Mouse (Mus musculus) central nervous system, embryonic 18 days (tissue): ENCODE results near the gene Pax6. TPM values are rescaled to one million over a fixed set of nuclear protein-coding genes. Genes with fewer than 3 reads are reported as not detected.

Source experiments
- polyA plus RNA-seq: library from polyadenylated mRNA; depleted of rRNA; stranded (reverse); fragments of >200 nt; gene quantifications from 2 replicates; pipeline ENCODE4 v1.2.3, GENCODE M21; 2012; rRNA removed

Pax6 gene
- 28.0 and 31.8 TPM in 2 replicates for polyA plus RNA-seq

GRCm38 (mm10) chr2:105668271-105669270 is at the start of gene Pax6:
Gene Pax6 (plus strand): TSS chr2:105668900.

Other genes starting within 250 kb of the Pax6 start
- gene Elp4, start 235.7 kb downstream of the Pax6 start, polyA plus RNA-seq, result 13.2 and 14.9 TPM in 2 replicates
- gene Immp1l, start 235.7 kb downstream of the Pax6 start, polyA plus RNA-seq, result 50.1 and 58.1 TPM in 2 replicates